Mouse (Mus musculus) CD8-positive naive resting alpha-beta T cell, adult 57 days (primary cell): ENCODE measurements around the gene Aasdh. TPM values are rescaled to one million over a fixed set of nuclear protein-coding genes. Genes with fewer than 3 reads are reported as not detected.

Source experiments
- total RNA-seq: library from RNA; stranded (reverse); gene quantifications from one replicate; pipeline ENCODE4 v1.2.4, GENCODE M21; 2023

Aasdh gene
- total RNA-seq, result 25.3 TPM

DNA sequence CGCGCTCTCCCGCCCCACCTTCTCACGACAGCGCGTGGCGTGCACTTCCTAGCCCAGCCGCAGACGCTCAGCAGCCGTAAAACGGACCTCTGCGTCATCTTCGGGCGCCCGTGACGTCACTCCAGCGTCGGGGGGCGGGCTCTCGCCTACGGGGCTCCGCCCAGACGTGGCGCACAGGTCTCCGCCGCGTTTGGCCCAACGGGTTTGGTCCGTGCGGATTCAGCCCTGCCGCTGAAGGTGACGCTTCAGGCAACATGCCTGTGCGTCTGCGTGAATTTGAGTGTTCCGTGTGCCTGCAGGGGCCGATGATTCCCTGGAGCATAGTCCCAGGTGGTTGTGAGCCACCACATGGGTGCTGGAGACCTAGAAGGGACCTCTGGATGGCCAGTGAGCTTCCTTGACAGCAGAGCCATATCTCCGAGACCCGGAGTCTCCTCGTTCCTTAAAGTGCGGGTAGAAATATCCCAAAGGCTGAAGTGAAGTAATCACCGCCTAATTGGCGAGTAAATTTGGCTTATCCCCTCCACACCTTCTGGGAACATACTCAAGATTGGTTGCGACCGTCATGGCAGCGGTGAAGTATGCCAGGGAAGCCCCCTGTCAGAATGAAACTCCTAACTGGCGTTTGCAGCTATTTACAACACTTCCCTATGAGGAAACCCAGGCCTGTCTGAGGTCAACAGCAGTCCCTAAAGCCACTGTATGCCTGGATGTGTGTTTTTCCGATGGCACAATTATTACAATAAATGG, at the start of gene Aasdh:
TSS of gene Aasdh (minus strand) at position 110 of the 750 bp plus-strand sequence.

DNA sequence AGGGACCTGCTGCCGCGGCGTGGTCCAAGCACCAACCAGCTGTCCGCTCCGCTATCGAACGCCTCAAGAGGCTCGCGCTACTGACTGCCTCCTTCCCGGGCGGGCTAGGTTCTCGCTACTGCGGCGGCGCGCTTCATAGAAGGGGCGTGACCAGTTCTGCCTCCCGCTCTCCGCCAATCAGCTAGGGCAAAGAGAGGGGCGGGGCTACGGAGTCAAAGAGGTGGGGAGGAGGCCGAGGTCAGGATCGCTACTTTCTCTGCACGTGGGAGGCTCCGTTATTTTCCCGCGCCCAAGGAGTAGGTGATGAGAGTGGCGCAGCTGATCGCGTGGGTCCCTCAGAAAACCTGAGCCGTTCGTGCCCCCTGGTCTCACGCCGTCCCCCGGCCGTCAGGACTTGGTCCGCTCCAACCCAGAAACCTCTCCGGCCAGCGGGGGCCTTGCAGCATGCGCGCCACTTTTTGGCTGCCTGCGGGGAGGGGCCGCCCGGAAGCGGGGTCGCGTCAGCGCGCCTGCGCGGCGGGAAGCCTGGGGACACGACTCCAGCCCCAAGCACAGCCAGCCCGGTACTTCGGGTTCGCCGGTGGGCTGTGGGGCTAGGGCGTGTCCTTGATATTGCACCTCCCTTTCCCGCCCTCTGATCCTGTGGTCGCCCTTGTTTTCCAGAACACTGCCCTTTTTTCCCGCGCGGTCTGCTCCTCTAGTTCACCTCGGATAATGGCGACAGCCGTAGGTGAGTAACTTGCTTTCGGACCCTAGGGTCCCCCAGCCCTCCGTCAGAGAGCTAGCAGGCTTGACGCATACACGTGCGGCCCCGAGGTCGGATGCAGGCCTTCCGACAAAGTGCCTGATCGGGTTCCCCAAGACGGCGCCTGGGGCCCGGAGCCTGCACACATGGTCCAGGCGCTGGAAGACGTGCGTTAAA, 46.1 kb upstream of the Aasdh start, which contains the start of the genes Paics and Ppat:
TSS of gene Paics (plus strand) at position 202 of the 922 bp plus-strand sequence.
TSS of gene Ppat (minus strand) at position 473 of the 922 bp plus-strand sequence.

Other genes with a start within 250 kb of the Aasdh start
- gene C530008M17Rik, start 249.0 kb downstream of the Aasdh start, total RNA-seq, result 1.1 TPM
- gene Paics, start 45.8 kb upstream of the Aasdh start, total RNA-seq, result 94.5 TPM
- 25.7 TPM for gene Ppat, start 46.1 kb upstream of the Aasdh start, total RNA-seq
- gene Srp72, start 69.2 kb upstream of the Aasdh start, total RNA-seq, result 144 TPM
- 1.6 TPM for gene Arl9, start 98.5 kb upstream of the Aasdh start, total RNA-seq
- not detected for gene Thegl, start 110.5 kb upstream of the Aasdh start, total RNA-seq
- gene Hopx, start 209.6 kb upstream of the Aasdh start, total RNA-seq, result 29.4 TPM